Mouse (Mus musculus) liver, embryonic 12.5 days (tissue): ENCODE results near the gene Evi5l. TPM values are rescaled to one million over a fixed set of nuclear protein-coding genes. Genes with fewer than 3 reads are reported as not detected.
"Not testable (repeated sequence)": the region's sequence is repeated elsewhere in the genome, so short reads cannot be mapped to it uniquely, and the experiment has no call there.

Experiments used
- ATAC-seq: fragments of 200-750 bp; cut with Nextera tagmentation; 2 replicates; pipeline ENCODE4 v1.8.0; 2017; ENCODE audit warnings: moderate number of reproducible peaks, mild to moderate bottlenecking, moderate library complexity
- H3K27ac ChIP-seq: fragments of 300-500 bp; sonication (generic); 2 replicates; pipeline ENCODE4 v1.5.1; 2016; ENCODE audit warnings: mild to moderate bottlenecking
- H3K27me3 ChIP-seq: fragments of 300-500 bp; sonication (generic); replicated peaks from 2 replicates; pipeline ENCODE4 v1.6.1; 2016; ENCODE audit warnings: mild to moderate bottlenecking, moderate library complexity
- H3K36me3 ChIP-seq: fragments of 300-500 bp; sonication (generic); 2 replicates; pipeline ENCODE4 v1.6.1; 2016; ENCODE audit warnings: mild to moderate bottlenecking, moderate library complexity
- H3K4me1 ChIP-seq: fragments of 300-500 bp; sonication (generic); 2 replicates; pipeline ENCODE4 v1.6.1; 2016
- H3K4me2 ChIP-seq: fragments of 300-500 bp; sonication (generic); 2 replicates; pipeline ENCODE4 v1.6.1; 2016; ENCODE audit warnings: mild to moderate bottlenecking, moderate library complexity
- H3K4me3 ChIP-seq: fragments of 300-500 bp; sonication (generic); 2 replicates; pipeline ENCODE4 v1.5.1; 2016; ENCODE audit warnings: mild to moderate bottlenecking, moderate library complexity
- H3K9ac ChIP-seq: fragments of 300-500 bp; sonication (generic); 2 replicates; pipeline ENCODE4 v1.6.1; 2016; ENCODE audit warnings: mild to moderate bottlenecking, moderate library complexity
- H3K9me3 ChIP-seq: fragments of 300-500 bp; sonication (generic); replicated peaks from 2 replicates; pipeline ENCODE4 v1.6.1; 2016; ENCODE audit warnings: mild to moderate bottlenecking, moderate library complexity
- WGBS: fragments of 180-500 bp; shearing (Covaris S2); methylation state at CpG from one replicate; pipeline ENCODE4 v1.1.7; 2016; ENCODE audit not compliant: insufficient replicate concordance; 5-methylcytosine and 5-hydroxymethylcytosine counted together
- polyA plus RNA-seq: library from polyadenylated mRNA; unstranded; fragments of >200 nt; fragmentation: Nextera tagmentation; extraction: Ambion mirVana; gene quantifications from 2 replicates; pipeline ENCODE4 v1.2.1, GENCODE M21; 2016

Evi5l gene
- polyA plus RNA-seq, 1 experiment from 2014 or later: 8.0 TPM

DNA sequence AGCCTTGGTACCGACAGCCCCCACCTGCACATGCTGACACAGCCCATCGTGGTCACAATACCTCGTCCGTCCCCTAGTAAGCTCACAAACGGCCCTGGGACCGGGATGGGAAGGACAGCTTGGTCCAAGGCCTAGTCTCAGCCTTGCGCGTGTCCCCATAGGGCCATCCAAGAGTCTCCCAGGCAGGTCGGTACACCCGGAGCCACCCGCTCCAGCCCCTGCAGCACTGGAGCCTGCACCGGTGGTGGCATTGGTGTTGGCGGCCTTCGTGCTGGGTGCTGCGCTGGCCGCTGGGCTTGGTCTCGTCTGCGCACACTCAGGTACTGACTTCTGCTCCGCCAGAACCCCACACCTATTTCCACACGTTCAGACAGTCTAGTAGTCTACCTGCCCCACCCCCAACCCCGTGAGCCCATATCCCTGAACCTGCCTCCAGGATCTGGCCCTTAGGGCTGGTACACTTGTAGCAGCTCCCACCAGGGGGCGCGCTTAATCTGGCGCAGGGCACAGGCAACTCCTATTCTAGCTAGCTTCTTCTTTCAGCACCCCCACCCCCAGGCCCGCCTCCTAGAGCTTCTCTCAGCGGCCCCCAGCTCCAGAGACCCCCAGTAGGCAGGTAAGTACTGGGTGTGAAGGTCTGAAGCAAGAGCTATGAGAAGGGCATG lies 84.1 kb downstream of the Evi5l start:
- Histone ChIP-seq H3K9ac (no peak overlapping the region), H3K27ac (no peak overlapping the region)
- 34% methylated on average over 26 of the region's 26 CpGs for WGBS

DNA sequence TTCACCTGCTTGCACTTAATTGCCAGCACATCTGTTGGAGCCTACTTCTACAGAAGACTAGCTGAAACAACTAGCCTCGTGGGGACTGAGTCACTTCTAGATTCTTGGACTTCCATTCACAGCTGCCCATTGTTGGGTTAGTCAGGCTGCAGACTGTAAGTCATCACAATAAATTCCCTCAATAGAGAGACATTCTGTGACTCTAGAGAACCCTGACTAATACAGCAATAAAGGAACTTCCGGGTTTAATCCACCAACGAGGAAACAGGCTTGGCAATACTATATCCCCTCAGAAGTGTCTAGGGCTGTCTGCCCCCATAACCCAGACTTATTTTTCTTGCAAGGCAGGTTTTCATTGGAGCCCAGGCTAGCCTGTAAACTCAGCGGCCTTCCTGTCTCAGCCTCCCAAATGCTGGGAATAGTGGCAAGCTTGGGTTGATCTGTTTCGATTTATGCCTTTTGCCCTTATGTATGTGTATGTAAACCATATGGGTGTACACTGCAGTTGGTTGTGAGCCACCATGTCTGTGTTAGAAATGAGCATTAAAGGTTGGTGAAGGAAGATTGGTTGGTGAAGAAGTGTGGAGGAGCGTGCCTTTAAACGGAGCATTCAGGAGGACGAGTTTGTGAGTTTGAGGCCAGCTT lies 85.9 kb downstream of the Evi5l start:
- peaks cover 51% of the 10 kb centered on the region for H3K36me3 ChIP-seq
- 34% methylated on average over 8 of the region's 8 CpGs for WGBS
- H3K4me3 ChIP-seq: peak overlapping the region; percentile 86
- no peaks in the 10 kb centered on the region for H3K9me3 ChIP-seq
- peak overlapping the region; percentile 96 for H3K4me2 ChIP-seq
- H3K9ac ChIP-seq: peak overlapping the region; percentile 89; the same call in 1 of the 2 replicates
- H3K27ac ChIP-seq: peak overlapping the region; percentile 72
- H3K27me3 ChIP-seq: no peaks in the 10 kb centered on the region
- ATAC-seq: no peak
- H3K4me1 ChIP-seq: peaks cover 47% of the 10 kb centered on the region

More for the DNA sequence above, 84.1 kb downstream of the Evi5l start:
- no peaks in the 10 kb centered on the region for H3K9me3 ChIP-seq
- H3K27me3 ChIP-seq: no peaks in the 10 kb centered on the region
- ATAC-seq: peak; percentile 31; the same call in 1 of the 2 replicates
- H3K4me2 ChIP-seq: 0 out of 2 replicates have a peak overlapping the region, but pooled peaks have one; percentile 3
- peaks cover 49% of the 10 kb centered on the region for H3K4me1 ChIP-seq
- H3K4me3 ChIP-seq: no peak overlapping the region
- H3K36me3 ChIP-seq: peaks cover 53% of the 10 kb centered on the region

DNA sequence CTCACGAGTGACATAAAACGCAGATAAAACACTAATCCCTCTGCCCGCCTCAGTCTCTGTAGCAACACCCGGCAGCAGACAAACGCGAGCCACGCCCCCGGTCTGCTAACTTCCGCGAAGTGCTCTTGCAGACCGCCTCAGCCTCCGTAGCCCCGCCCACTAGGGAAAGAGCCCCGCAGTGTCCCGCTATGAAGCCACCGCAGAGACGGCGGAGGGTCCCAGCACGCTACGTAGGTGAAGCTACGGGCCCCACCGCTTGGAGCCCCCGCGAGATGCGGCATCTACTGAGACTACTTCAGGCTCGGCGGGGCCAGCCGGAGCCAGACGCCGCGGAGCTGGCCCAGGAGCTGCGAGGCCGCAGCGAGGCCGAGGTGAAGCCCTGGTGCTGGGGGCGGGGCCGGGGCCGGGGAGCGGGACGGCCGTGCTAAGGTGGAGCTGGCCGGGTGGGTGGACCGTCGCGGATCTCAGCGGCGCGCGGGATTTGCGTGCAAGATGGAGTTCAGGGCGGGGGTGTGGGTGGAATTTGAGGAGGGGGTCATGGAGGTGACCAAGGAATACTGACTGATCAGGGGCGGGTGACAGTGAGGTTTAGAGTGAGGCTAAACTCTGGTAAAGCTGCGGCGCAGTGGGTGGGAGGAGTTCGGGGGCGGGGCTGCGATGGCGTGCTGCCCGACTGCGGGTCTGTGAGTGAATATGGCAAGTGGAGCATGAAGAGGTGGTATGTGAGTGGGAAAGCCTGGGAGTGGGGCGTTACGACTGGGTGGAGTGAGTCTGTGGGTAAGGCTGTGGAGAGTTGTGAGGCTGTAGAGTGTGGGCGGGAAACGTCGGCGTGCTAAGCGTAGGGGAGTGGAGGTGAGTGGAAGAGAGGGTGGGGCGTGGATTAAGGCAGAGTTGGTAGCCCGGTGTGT lies 86.8 kb downstream of the Evi5l start, which contains the start of gene Snapc2:
Snapc2 (plus strand) TSS at position 147 of the 908 bp plus-strand sequence.
- Histone ChIP-seq H3K9me3 (no peaks in the 10 kb centered on the region), H3K4me1 (peaks cover 48% of the 10 kb centered on the region), H3K27me3 (no peaks in the 10 kb centered on the region), H3K4me2 (peak within 1 kb of the TSS; percentile 96), H3K4me3 (peak within 1 kb of the TSS; percentile 86), H3K9ac (peak within 1 kb of the TSS; percentile 89), H3K27ac (peak within 1 kb of the TSS; percentile 86), H3K36me3 (peaks cover 42% of the 10 kb centered on the region)
- peak; percentile 92 for ATAC-seq
- WGBS: 1% methylated on average over 69 of the region's 69 CpGs

DNA sequence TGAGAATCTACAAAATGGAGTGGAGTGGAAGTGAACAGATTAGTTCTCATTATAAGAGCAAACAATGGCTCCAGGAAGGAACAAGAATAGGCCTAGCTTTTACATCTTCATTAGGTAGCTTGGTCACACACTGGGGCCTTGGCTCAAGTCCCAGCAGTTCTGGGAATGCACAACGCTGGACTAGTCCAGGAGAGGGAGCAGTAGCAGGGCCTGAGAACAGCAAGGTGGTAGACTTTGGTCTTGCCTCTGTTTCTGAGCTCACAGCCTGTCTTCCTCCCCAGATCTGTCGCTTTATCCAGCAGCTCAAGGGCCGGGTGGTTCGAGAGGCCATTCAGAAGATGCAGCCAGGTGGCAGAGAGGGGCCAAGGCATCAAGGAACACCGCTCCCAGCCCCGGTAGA lies 87.6 kb downstream of the Evi5l start:
- no peak for ATAC-seq
- peaks cover 48% of the 10 kb centered on the region for H3K4me1 ChIP-seq
- 0 out of 2 replicates have a peak overlapping the region, but pooled peaks have one; percentile 21 for H3K27ac ChIP-seq
- peak overlapping the region; percentile 86 for H3K4me3 ChIP-seq
- H3K27me3 ChIP-seq: no peaks in the 10 kb centered on the region
- H3K9me3 ChIP-seq: no peaks in the 10 kb centered on the region
- 64% methylated on average over 6 of the region's 6 CpGs for WGBS
- peak overlapping the region; percentile 96 for H3K4me2 ChIP-seq
- peaks cover 37% of the 10 kb centered on the region for H3K36me3 ChIP-seq
- H3K9ac ChIP-seq: peak overlapping the region; percentile 89

DNA sequence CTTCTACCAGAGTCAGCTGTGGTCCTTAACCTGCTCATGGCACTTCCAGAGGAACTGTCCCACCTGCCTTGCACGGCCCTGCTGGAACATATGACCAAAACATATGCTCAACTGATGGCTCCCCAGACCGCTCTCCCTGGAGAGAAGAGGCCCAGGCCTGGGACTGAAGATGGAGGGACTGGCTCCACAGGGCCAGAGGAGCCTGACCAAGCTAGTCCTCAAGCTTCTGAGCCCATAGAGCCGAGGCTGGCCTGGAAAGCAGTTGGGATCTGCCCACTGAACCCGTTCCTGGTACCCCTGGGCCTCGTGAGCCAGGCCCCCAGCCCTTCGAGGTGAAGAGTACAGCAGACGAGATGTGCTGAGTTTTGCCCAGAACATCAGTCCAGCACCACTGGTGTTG lies 89.1 kb downstream of the Evi5l start:
- not testable (repeated sequence) for H3K27me3 ChIP-seq, ATAC-seq, H3K27ac ChIP-seq, H3K9me3 ChIP-seq, H3K4me3 ChIP-seq, H3K4me2 ChIP-seq, H3K9ac ChIP-seq
- WGBS: 76% methylated on average over 7 of the region's 7 CpGs
- H3K4me1 ChIP-seq: peaks cover 46% of the 10 kb centered on the region
- H3K36me3 ChIP-seq: peaks cover 40% of the 10 kb centered on the region

DNA sequence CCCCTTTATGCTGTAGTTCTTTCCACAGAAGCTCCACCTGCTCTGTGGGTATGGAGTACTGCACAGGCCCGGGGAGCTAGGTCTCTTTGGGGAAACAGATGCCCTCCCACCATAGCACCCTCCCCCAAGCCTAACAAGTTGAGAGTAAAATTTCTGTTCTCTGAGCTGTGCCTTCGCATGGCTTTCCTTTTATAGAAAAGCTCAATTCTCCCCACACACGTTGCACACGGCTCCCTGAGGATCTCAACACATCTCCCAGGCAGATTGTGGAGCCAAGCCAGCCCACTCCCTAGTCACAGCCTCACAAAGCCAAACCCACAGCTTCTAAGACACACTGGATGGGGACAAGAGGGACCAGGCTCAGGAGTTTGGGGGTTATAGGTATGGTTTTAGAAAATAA lies 90.5 kb downstream of the Evi5l start:
- no peaks in the 10 kb centered on the region for H3K9me3 ChIP-seq
- no peak overlapping the region for H3K27ac ChIP-seq
- H3K27me3 ChIP-seq: no peaks in the 10 kb centered on the region
- peaks cover 42% of the 10 kb centered on the region for H3K4me1 ChIP-seq
- H3K36me3 ChIP-seq: peaks cover 54% of the 10 kb centered on the region
- no peak overlapping the region for H3K9ac ChIP-seq
- H3K4me3 ChIP-seq: no peak overlapping the region
- H3K4me2 ChIP-seq: no peak overlapping the region
- 61% methylated on average over 4 of the region's 4 CpGs for WGBS
- ATAC-seq: no peak

DNA sequence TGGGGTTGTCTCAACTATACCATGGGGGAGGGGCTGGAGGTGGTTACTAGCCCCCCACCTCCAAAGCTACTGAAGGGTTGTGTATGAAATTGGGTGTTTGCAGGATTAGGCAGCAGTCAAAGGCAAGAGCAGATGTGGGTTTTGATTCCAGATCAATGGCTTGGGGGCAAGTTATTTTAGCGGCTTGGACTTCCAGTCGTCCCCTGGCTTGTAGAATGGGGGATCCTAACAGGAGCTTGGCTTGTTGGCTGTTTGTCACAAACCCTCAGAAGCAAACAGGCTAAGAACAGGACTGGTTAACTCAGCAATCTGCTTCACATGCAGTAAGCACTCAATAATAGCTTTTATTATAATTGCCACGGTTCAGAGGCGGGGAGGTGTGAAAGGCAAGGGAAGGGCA lies 91.0 kb downstream of the Evi5l start:
- 86% methylated on average over 4 of the region's 4 CpGs for WGBS

DNA sequence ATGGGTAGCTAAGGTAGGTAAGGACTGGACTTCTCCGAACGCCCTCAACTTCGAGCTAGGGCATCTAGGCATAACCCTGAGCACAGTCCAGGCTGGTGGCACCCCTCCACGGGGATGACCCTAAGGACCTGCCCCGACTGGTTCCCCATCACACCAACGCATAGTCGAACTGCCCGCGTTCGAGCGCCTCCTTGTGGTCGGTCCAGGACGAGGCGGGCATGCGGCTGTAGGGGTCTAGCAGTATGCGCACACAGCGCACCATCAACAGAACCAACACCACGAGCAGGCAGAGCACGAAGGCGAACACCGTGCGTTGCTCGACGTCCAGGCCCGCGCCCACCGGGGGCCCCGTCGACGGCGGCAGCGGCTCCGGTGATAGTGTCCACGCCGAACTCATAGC lies 91.9 kb downstream of the Evi5l start:
- peak; percentile 50 for ATAC-seq
- Histone ChIP-seq H3K27me3 (no peaks in the 10 kb centered on the region), H3K9ac (peak overlapping the region; percentile 70), H3K9me3 (no peaks in the 10 kb centered on the region), H3K27ac (no peak overlapping the region), H3K4me1 (peaks cover 33% of the 10 kb centered on the region), H3K4me2 (peak overlapping the region; percentile 99), H3K4me3 (peak overlapping the region; percentile 64), H3K36me3 (peaks cover 67% of the 10 kb centered on the region)
- WGBS: 3% methylated on average over 35 of the region's 35 CpGs

More for the DNA sequence above, 91.0 kb downstream of the Evi5l start:
- Histone ChIP-seq H3K4me3 (no peak overlapping the region), H3K9ac (no peak overlapping the region), H3K27me3 (no peaks in the 10 kb centered on the region), H3K27ac (no peak overlapping the region), H3K36me3 (peaks cover 59% of the 10 kb centered on the region), H3K4me2 (no peak overlapping the region), H3K9me3 (no peaks in the 10 kb centered on the region), H3K4me1 (peaks cover 38% of the 10 kb centered on the region)
- no peak for ATAC-seq

- Histone ChIP-seq H3K4me1 (peaks cover 30% of the 10 kb centered on the region), H3K4me3 (peak overlapping the region; percentile 64), H3K9me3 (no peaks in the 10 kb centered on the region), H3K9ac (peak overlapping the region; percentile 70), H3K27me3 (no peaks in the 10 kb centered on the region), H3K36me3 (peaks cover 72% of the 10 kb centered on the region), H3K27ac (peak overlapping the region; percentile 64), H3K4me2 (peak overlapping the region; percentile 99)
- peak; percentile 64 for ATAC-seq
- 1% methylated on average over 31 of the region's 32 CpGs for WGBS
Observed at GRCm38 (mm10) chr8:4258678-4259077, 92.3 kb downstream of the Evi5l start.

- H3K4me3 ChIP-seq: peak within 1 kb of the TSS; percentile 64
- peak; percentile 94 for ATAC-seq
- peak within 1 kb of the TSS; percentile 70 for H3K9ac ChIP-seq
- H3K4me2 ChIP-seq: peak within 1 kb of the TSS; percentile 99
- H3K36me3 ChIP-seq: peaks cover 76% of the 10 kb centered on the region
- peak within 1 kb of the TSS; percentile 75 for H3K27ac ChIP-seq
- no peaks in the 10 kb centered on the region for H3K27me3 ChIP-seq
- WGBS: 9% methylated on average over 33 of the region's 33 CpGs
- H3K4me1 ChIP-seq: peaks cover 24% of the 10 kb centered on the region
- H3K9me3 ChIP-seq: no peaks in the 10 kb centered on the region
Observed at GRCm38 (mm10) chr8:4259125-4259804, 92.9 kb downstream of the Evi5l start, which contains the start of gene Ctxn1. Gene Ctxn1 (minus strand): TSS chr8:4259274.

DNA sequence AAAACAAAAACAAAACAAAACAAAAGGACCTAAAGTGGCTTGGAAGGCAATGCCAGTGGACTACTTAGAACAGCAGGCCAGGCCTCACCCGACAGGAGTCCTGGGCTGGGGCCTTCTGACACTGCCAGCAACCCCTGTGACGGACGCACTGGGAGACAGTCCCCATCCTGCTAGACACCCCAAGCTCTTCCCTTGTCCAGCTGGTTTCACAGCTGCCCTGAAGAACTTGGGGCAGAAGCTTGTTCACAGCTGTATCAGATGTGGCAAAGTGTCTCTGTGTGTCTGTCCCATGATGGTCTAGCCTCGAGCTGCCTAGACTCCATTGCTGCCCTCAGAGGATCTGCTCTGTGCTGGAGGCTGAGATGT lies 93.4 kb downstream of the Evi5l start:
- no peaks in the 10 kb centered on the region for H3K27me3 ChIP-seq
- no peak for ATAC-seq
- 82% methylated on average over 4 of the region's 4 CpGs for WGBS

More for the DNA sequence above, 93.4 kb downstream of the Evi5l start:
- H3K4me2 ChIP-seq: peak overlapping the region; percentile 99
- peak overlapping the region; percentile 75; the same call in 1 of the 2 replicates for H3K27ac ChIP-seq
- H3K4me1 ChIP-seq: peaks cover 22% of the 10 kb centered on the region
- H3K36me3 ChIP-seq: peaks cover 76% of the 10 kb centered on the region
- H3K9ac ChIP-seq: 0 out of 2 replicates have a peak overlapping the region, but pooled peaks have one; percentile 19
- no peaks in the 10 kb centered on the region for H3K9me3 ChIP-seq
- H3K4me3 ChIP-seq: no peak overlapping the region
